Mouse (Mus musculus): ENCODE results near the gene Trmt10a. TPM values are rescaled to one million over a fixed set of nuclear protein-coding genes. Genes with fewer than 3 reads are reported as not detected.
"Not testable (repeated sequence)": the region's sequence is repeated elsewhere in the genome, so short reads cannot be mapped to it uniquely, and the experiment has no call there.

The Trmt10a gene
- total RNA-seq, 2 experiments from 2014 or later, result 3.5 to 4.9 TPM

GRCm38 (mm10) chr3:138133916-138134315 lies 9.3 kb upstream of the Trmt10a start:
- DNase-seq (ENCODE audit: low spot score in 2 of 2), result no peak

- no peak for DNase-seq (ENCODE audit: low spot score in 2 of 2)
Measured at GRCm38 (mm10) chr3:138134528-138134927, 8.7 kb upstream of the Trmt10a start.

GRCm38 (mm10) chr3:138138146-138138545 lies 5.1 kb upstream of the Trmt10a start:
- DNase-seq (ENCODE audit: low spot score in 2 of 2), result not testable (repeated sequence)

GRCm38 (mm10) chr3:138139663-138140062 lies 3.6 kb upstream of the Trmt10a start:
- DNase-seq (ENCODE audit: low spot score in 2 of 2), result no peak

- DNase-seq (ENCODE audit: low spot score in 2 of 2), result no peak
Measured at GRCm38 (mm10) chr3:138142052-138142732, 1.1 kb upstream of the Trmt10a start.

GRCm38 (mm10) chr3:138142733-138143314 lies 424 bp upstream of the Trmt10a start:
- no peak for DNase-seq (ENCODE audit: low spot score in 2 of 2)

- no peak for DNase-seq (ENCODE audit: low spot score in 2 of 2)
Measured at GRCm38 (mm10) chr3:138144060-138144641, 903 bp downstream of the Trmt10a start.

GRCm38 (mm10) chr3:138144642-138145171 lies 1.5 kb downstream of the Trmt10a start, which contains the start of gene Mttp:
TSS of gene Mttp (minus strand) at chr3:138144968.
- DNase-seq (ENCODE audit: low spot score in 2 of 2), result peak; percentile 31 to 78

GRCm38 (mm10) chr3:138148811-138149210 lies 5.6 kb downstream of the Trmt10a start:
- DNase-seq (ENCODE audit: low spot score in 2 of 2), result no peak

GRCm38 (mm10) chr3:138155062-138155461 lies 11.8 kb downstream of the Trmt10a start:
- no peak for DNase-seq (ENCODE audit: low spot score in 2 of 2)

GRCm38 (mm10) chr3:138156651-138157050 lies 13.4 kb downstream of the Trmt10a start:
- no peak for DNase-seq (ENCODE audit: low spot score in 2 of 2)

- DNase-seq (ENCODE audit: low spot score in 2 of 2), result no peak
Measured at GRCm38 (mm10) chr3:138161623-138162022, 18.4 kb downstream of the Trmt10a start.

GRCm38 (mm10) chr3:138162553-138163183 lies 19.4 kb downstream of the Trmt10a start:
- DNase-seq (ENCODE audit: low spot score in 2 of 2), result no peak

GRCm38 (mm10) chr3:138173291-138173690 lies 30.0 kb downstream of the Trmt10a start:
- no peak for DNase-seq (ENCODE audit: low spot score in 2 of 2)

- no peak for DNase-seq (ENCODE audit: low spot score in 2 of 2)
Measured at GRCm38 (mm10) chr3:138175551-138175950, 32.3 kb downstream of the Trmt10a start.

GRCm38 (mm10) chr3:138182019-138182418 lies 38.8 kb downstream of the Trmt10a start:
- DNase-seq (ENCODE audit: low spot score in 2 of 2), result no peak

- no peak for DNase-seq (ENCODE audit: low spot score in 2 of 2)
Measured at GRCm38 (mm10) chr3:138183371-138183770, 40.1 kb downstream of the Trmt10a start.

GRCm38 (mm10) chr3:138185290-138185689 lies 42.0 kb downstream of the Trmt10a start:
- DNase-seq (ENCODE audit: low spot score in 2 of 2), result no peak

GRCm38 (mm10) chr3:138185995-138186930 lies 43.0 kb downstream of the Trmt10a start:
- no peak for DNase-seq (ENCODE audit: low spot score in 2 of 2)

GRCm38 (mm10) chr3:138192260-138192659 lies 49.0 kb downstream of the Trmt10a start:
- no peak for DNase-seq (ENCODE audit: low spot score in 2 of 2)
